Mouse (Mus musculus) midbrain, embryonic 14.5 days (tissue): ENCODE results near the gene 1700011M02Rik. TPM values are rescaled to one million over a fixed set of nuclear protein-coding genes. Genes with fewer than 3 reads are reported as not detected.
A peak's percentile ranks its signal among the peaks of the same experiment; 100 is the strongest.
"Not testable (repeated sequence)": the region's sequence is repeated elsewhere in the genome, so short reads cannot be mapped to it uniquely, and the experiment has no call there.

Experiments
- ATAC-seq: fragments of 200-750 bp; cut with Nextera tagmentation; 2 replicates; pipeline ENCODE4 v1.8.0; 2017; ENCODE audit warnings: moderate number of reproducible peaks, moderate library complexity; ENCODE audit not compliant: low FRiP score, low TSS enrichment
- DNase-seq: peaks from one replicate; pipeline ENCODE4 v3.0.0-alpha.2; 2015
- H3K27ac ChIP-seq: fragments of 300-500 bp; sonication (generic); replicated peaks from 2 replicates; pipeline ENCODE4 v1.5.1; 2014; ENCODE audit warnings: mild to moderate bottlenecking, low read depth, low read length, moderate library complexity
- H3K27me3 ChIP-seq: fragments of 300-500 bp; sonication (generic); 2 replicates; pipeline ENCODE4 v1.6.1; 2014; ENCODE audit warnings: low read length, control low read depth, mixed read lengths; ENCODE audit not compliant: control insufficient read depth, insufficient read depth
- H3K36me3 ChIP-seq: fragments of 300-500 bp; sonication (generic); 2 replicates; pipeline ENCODE4 v1.6.1; 2014; ENCODE audit warnings: low read length, control low read depth; ENCODE audit not compliant: control insufficient read depth, insufficient read depth
- H3K4me1 ChIP-seq: fragments of 300-500 bp; sonication (generic); 2 replicates; pipeline ENCODE4 v1.6.1; 2014; ENCODE audit warnings: mild to moderate bottlenecking, antibody characterized with exemption, low read length, control low read depth; ENCODE audit not compliant: control insufficient read depth, insufficient read depth
- H3K4me2 ChIP-seq: fragments of 300-500 bp; sonication (generic); 2 replicates; pipeline ENCODE4 v1.6.1; 2014; ENCODE audit warnings: mild to moderate bottlenecking, low read length, moderate library complexity
- H3K4me3 ChIP-seq: fragments of 300-500 bp; sonication (generic); replicated peaks from 2 replicates; pipeline ENCODE4 v1.5.1; 2014; ENCODE audit warnings: low read depth, low read length
- H3K9ac ChIP-seq: fragments of 300-500 bp; sonication (generic); replicated peaks from 2 replicates; pipeline ENCODE4 v1.6.1; 2014; ENCODE audit warnings: mild to moderate bottlenecking, low read length, moderate library complexity
- H3K9me3 ChIP-seq: fragments of 300-500 bp; sonication (generic); 2 replicates; pipeline ENCODE4 v1.6.1; 2016; ENCODE audit warnings: low read length, control low read depth, mixed read lengths; ENCODE audit not compliant: control insufficient read depth
- WGBS: fragments of 180-500 bp; shearing (Covaris S2); extraction: QIAGEN DNeasy Blood & Tissue Kit; methylation state at CpG from one replicate; pipeline ENCODE4 v1.1.7; 2014; 5-methylcytosine and 5-hydroxymethylcytosine counted together
- polyA plus RNA-seq: library from polyadenylated mRNA; unstranded; fragments of >200 nt; fragmentation: Nextera tagmentation; extraction: Ambion mirVana; gene quantifications from 2 replicates; pipeline ENCODE4 v1.2.1, GENCODE M21; 2014

The 1700011M02Rik gene
- polyA plus RNA-seq, 1 experiment from 2014 or later = not detected

- WGBS = 79% methylated on average over 5 of the region's 5 CpGs
- H3K9ac ChIP-seq = no peak overlapping the region
- no peak for ATAC-seq
- DNase-seq = no peak
- no peaks in the 10 kb centered on the region for H3K27me3 ChIP-seq
- no peaks in the 10 kb centered on the region for H3K9me3 ChIP-seq
- H3K4me2 ChIP-seq = no peak overlapping the region
- H3K27ac ChIP-seq = no peak overlapping the region
- no peak overlapping the region for H3K4me3 ChIP-seq
- no peaks in the 10 kb centered on the region for H3K36me3 ChIP-seq
- H3K4me1 ChIP-seq = no peaks in the 10 kb centered on the region
Measured at GRCm38 (mm10) chrX:102936743-102937142, 28.0 kb downstream of the 1700011M02Rik start.

- not testable (repeated sequence) for DNase-seq, H3K4me1 ChIP-seq, H3K4me3 ChIP-seq, H3K27ac ChIP-seq, H3K4me2 ChIP-seq, H3K36me3 ChIP-seq, H3K27me3 ChIP-seq, ATAC-seq, H3K9me3 ChIP-seq, H3K9ac ChIP-seq
- 87% methylated on average over 11 of the region's 11 CpGs for WGBS
Measured at GRCm38 (mm10) chrX:102950136-102950535, 41.4 kb downstream of the 1700011M02Rik start.

DNA sequence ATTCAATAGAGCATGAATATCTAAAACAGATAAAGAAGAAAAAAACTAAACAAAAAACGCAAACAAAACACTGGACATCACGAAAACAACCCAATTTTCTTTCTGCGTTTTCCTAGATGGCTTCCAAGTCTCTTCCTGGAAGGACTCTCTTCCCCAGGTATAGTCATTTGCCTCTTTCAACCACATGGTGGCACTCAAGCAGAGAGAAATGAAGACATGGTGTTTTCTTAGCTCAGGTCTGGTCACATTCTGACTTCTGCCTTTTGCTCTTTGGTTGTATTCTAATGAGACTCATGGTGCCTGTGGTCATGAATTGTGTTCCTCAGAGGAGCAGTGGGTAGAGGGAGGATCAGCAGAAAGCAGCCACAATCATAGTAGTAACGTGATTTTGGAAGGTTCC, 50.2 kb downstream of the 1700011M02Rik start:
- Histone ChIP-seq H3K36me3 (no peaks in the 10 kb centered on the region), H3K27ac (no peak overlapping the region), H3K4me1 (no peaks in the 10 kb centered on the region), H3K27me3 (no peaks in the 10 kb centered on the region), H3K4me3 (no peak overlapping the region), H3K9ac (no peak overlapping the region), H3K4me2 (no peak overlapping the region), H3K9me3 (no peaks in the 10 kb centered on the region)
- no peak; the same call in 1 of the 2 replicates for ATAC-seq
- WGBS = 34% methylated on average over 4 of the region's 4 CpGs
- peak; percentile 70 for DNase-seq

Other genes with a start within 250 kb of the 1700011M02Rik start
- gene Gm3880, start 221.9 kb upstream of the 1700011M02Rik start, polyA plus RNA-seq = not detected in 2 replicates
- not detected in 2 replicates for gene Gm9112, start 201.3 kb upstream of the 1700011M02Rik start, polyA plus RNA-seq
- gene Dmrtc1b, start 201.0 kb upstream of the 1700011M02Rik start, polyA plus RNA-seq = not detected in 2 replicates
- not detected in 2 replicates for gene Dmrtc1c1, start 105.9 kb upstream of the 1700011M02Rik start, polyA plus RNA-seq
- gene Dmrtc1c2, start 54.3 kb upstream of the 1700011M02Rik start, polyA plus RNA-seq = not detected in 2 replicates
- gene 1700031F05Rik, start 40.9 kb upstream of the 1700011M02Rik start, polyA plus RNA-seq = not detected in 2 replicates
- 2.6 TPM in 2 replicates for gene Dmrtc1a, start 218 bp upstream of the 1700011M02Rik start, polyA plus RNA-seq
- not detected in 2 replicates for gene 1700018G05Rik, start 19.5 kb downstream of the 1700011M02Rik start, polyA plus RNA-seq